Mouse (Mus musculus): ENCODE data around the gene Map7.
A peak's percentile ranks its signal among the peaks of the same experiment; 100 is the strongest.

Gene Map7

DNA sequence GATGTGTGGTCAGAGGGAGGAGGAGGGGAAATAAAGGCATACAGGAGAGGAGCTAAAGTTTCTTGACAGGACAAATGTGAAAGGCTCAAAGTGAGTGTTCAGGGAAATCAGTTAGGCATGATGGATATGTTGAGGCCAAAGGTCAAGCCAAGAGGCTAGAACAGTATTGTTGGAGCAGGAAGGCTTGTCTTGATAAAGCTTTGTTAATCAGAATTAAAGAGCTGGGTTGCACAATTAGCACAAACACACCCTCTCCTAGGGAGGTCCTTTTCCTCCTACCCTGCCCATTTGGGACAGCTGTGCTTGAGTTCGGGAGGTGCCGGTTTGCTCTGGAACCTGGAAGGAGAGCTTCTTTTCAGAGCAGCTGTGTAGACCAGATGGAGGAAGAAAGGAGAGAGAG is 5.2 kb downstream of the Map7 start:
- DNase-seq, result no peak

DNA sequence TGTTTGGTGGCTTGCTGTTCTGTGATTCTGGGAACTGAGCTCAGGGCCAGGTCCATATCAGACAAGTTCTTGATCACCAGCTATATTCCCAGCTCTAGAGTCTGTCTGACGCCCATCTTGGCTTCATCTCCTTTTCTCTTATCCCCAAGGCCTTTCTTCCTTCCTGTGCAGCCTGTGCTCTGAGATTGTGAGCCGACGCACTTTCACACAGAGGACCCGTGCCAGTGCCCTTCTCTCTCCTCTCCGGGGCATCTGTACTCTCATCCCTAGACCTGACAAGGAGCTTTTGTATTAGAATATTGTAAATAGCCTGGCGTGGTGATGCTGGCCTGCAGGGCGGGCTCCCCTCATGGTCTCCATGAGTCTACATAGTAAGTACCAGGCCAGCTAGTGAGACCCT is 7.1 kb downstream of the Map7 start:
- DNase-seq, result no peak

DNA sequence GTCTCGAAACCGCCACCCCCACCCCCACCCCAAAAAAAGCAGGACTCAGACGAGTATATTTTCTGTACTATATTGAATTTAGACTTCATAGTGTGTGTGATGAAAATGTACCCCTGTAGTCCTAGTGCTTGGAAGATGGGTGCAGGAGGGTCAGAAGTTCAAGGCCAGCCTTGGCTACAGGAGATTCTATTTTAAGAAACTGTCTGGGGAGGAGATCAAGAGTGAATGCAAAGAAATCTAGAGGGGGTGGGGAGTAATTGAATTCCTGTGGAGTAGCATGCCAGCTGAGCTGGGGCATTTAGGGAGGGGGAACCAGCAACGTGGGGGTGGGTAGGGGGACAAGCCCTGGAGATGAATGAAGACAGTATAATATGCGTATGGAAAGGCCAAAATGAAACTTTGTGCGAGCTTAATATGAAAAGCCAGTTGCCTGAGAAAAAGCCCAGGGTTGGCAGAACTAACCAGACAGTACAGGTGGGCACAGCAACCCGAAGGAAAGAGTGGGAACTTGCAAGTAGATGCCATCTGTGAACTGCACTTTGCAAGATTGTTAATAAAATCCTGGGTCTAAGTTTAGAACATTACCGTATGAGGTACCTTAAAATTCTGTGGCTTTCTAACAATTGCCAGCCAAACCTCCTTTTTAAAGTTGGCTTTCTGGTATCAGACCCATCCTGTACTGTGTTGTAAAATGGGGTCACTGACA is 8.9 kb downstream of the Map7 start:
- DNase-seq, result no peak

DNA sequence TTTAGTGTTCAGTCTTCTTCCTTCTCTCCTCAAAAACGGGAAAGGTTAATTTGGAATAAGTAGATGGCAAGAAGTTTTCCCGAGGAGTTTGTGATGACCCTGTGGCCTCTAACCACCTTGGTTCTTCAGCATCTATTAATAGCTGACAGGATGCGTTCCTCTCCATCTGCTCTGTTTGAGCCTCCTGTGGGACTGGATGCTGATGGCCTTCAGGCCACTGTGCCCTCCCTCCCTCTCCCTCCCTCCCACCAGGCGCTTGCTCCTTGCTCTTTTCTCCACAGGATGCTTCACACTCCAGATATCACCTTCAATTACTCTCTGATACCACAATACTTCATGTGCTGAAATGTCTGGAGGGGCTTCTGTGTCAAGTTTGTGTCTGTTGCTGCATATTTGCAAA is 10.5 kb downstream of the Map7 start:
- no peak for DNase-seq

DNA sequence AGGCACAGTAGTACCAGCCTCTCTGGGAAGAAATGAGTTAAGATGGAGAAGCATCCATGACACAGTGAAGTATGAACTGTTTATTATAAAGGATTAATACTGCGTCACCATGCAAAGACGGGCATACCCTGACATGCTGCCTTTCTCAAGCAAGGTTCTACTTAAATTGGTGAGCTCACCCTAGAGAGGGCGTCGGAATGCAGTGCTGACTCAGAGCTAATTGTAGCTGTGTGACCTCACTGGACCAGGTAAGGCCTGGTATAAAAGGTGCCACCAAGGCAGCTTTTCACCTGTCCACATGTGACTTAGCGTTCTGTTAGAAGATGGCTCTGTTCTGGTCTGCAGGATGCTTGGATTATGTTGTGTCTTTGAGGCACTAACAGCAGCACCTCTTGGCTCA is 11.0 kb downstream of the Map7 start:
- DNase-seq, result no peak

DNA sequence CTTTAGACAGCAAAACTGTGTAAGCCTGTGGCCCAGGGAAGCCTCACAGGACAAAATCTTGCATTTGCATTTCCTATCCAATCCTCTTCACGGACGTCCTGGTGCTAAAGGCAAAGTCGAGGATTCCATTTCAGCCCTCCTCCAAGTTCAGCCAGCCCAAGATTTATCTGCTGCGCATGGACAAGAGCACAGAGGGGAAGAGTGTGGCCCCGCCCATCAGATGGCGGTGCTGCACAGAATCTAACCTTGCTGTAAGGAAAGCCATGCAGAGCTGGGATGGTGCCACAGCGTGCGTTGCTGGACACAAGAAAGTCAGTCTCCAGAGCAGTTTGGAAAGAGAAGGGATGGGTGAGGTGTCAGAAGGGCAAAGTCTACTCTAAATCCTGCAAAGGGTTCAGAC is 12.6 kb downstream of the Map7 start:
- no peak for DNase-seq

DNA sequence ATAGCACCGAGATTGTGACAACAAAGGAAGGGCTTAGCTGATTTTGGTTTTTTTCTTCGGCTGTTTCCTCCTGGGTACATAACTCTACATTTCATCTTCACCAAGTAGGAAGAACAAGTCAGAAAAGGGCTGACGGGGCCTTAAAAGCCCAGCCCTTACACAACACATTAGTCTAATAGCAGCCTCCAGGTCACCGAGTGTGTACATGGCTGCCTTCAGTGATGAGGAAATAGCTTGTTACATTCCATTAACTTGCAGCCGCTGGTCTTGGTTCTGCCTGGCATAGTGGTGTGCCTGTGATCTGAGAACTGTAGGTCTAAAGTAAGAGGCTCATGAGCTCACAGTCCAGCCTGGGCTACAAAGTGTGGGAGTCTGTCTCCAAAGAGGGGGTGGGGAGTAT is 16.5 kb downstream of the Map7 start:
- DNase-seq, result no peak

DNA sequence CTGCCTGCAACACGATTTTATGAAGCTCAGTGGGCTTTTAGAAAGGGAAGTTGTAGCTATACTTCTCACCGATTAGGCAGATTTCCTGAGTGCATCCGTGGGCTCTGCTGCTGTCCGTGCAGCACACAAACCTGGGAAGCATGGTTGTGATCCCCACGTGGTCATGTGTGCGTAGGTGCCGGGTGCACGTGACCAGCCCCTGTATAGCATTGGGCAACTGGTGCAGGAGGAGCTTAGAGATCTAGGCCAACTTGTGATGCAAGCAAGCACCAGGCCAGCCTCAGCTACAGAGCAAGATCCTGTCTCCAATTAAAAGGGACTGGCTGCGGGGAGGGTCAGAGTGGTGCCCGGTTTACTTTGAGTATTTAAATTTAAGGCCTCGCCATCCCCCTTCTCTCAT is 18.5 kb downstream of the Map7 start:
- peak; percentile 88 for DNase-seq

DNA sequence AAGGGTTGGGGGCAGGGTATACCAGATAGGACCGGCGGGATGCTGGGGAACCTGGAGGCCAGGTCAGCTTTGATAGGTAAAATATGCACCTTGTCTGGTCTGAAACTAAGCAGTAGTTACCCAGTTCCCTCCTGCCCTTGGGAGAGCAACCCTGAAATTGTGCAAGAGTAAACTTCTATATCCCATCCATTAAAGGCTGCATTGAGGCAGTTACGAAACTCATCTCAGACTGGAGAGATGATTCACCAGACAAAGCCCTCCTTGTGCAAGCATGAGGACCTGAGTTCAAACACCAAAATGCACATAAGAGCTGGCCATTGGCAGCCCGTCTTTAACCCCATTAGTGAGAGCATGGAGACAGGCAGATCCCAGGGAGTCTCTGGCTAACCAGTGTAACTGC is 19.2 kb downstream of the Map7 start:
- DNase-seq, result no peak

DNA sequence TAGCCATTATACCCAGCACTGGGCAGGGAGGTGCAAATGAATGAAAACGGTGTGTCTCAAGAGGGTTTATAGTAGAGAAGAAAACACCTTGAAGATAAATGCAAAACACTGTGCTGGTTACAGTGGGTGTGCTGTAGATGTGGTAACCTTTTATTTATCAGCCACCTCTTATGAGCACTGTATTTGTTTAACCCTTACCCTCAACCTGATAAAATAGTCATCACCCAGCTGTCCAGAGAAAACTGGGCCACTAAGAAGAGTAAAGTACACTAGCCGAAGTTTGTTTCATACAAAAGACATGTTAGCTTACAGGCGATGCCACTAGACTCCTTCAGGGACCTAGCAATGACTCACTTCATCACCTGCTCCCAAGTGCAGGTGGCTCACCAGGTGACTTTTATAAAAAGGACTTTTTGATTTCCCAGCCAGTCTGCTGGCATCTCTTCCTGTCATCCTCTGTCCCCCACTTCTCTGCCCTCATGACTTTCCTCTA is 21.0 kb downstream of the Map7 start:
- no peak for DNase-seq

DNA sequence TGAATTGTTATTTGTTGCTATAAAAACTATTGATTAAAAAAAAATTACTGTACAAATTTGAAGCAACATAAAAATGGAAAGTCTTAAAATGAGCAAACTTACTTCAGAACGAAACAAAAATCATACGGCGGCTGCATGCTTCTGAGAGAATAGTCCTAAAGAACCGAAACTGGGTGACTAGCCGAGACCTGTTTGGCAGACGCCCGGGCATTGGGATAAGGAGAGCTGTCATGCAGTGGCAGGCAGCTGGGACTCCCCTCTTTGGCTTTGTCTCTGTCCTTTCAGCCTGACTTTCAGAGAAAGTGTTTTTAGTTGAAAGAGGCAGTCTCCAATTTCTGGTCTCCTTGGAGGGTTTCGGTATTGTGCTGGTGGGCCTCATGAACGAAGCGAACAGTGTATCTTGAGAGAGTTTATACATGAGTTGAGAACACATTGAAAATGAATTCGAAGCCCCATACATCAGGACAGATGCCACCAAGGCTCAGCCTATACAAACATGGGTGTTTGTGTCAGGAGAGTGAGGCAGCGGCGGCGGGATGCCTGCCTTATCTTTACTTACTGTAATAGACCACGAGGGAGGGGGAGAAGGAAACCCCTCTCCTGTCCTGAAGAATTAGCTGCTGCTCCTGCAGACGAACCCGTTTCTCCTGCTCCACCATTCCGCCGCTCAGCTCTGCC is 21.8 kb downstream of the Map7 start:
- DNase-seq, result no peak

DNA sequence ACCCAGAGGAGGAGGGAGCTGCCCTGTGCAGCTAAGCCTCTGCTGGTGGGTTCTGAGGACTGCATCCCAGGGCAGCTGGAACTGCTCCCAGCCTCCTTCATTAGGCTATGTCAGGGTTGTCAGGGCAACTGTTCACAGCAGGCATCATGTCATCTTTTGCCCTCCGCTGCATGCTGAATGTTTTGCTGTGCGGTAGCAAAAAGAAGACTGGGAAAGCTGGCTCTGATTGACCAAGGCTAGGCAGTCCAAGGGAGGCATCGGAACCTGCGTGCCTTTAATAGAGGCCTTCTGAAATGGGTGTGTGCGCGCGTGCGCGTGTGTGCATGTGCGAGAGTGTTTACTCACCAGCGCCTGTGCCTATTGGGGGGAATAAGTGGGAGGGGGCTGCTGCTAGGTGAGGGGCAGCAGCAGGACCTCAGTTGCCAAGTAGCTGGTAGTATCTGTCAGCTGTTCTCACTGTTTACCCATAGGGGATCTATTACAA is 22.4 kb downstream of the Map7 start:
- DNase-seq, result peak; percentile 93

DNA sequence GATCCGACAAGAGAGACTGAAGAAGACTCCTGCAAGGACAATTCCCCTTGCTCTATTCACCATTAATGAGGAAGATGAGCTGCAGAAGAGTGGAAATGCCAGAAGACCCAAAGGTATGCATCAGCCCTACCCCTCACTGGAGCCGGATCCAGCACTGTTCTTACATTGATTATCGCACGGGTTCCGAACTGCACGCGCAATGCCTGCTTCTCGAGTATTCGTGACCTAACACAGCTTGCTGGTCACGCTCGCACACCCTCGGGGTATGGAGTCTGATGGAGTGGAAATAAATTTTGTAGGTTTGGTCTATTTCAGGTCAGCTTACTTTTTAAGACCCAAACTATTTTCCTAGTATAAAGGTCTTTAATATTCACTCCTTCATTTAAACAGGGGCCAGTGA is 22.9 kb downstream of the Map7 start:
- no peak for DNase-seq

DNA sequence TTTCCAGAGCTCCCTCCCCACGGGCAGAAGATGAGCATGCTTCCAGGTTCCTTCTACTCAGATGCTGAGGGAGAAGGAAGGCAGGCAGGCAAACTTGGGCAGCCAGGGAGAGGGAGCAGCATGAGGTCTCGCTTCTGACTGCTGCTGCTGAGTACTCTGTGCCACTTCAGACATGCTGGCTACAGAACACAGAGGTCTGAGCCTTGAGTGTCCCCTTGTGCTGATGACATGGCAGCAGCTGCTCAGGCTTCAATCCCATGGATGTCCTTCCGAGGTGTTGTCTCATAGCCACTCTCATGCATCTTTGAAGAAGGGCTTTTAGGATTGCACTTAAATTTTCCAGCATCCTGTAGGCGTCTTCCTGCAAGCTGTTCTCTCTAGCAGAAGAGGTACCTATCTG is 23.5 kb downstream of the Map7 start:
- DNase-seq, result no peak

DNA sequence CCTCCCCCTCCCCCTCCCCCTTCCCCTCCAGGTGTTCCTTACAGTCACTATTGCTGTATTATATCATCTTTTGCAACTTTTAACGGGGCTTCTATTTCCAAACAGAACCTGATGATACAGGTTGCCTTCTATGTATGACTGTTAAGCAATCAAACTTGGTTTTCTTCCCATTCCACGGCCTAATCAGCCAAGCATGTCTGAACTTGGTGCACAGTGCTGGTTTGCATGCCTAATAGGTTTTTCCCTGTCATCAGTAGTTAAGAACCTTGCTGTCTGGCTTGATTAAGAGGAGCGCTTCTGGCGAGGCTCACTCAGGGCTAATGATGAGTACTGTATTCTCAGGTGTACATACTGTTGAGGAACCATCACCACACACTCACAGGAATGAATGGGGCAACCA is 25.5 kb downstream of the Map7 start:
- no peak for DNase-seq

DNA sequence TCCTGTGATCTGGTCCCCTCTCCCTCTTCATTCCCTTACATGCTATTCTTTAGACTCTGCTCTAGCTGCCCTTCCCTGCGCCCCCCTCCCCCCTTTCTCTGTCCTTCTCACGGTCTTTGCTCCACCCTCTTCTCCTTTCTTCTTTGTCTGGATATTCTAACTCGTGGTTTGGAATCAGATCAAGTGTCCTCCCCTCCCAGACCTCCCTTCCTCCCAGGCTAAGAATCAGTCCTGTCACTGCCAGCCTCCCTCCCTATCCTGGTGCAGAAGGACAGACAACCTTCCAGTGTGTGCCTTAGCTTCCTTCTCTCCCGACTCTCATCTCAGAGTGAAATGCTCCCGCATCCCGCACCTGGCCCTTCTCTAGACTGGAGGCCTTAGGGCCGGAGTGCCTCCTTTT is 27.8 kb downstream of the Map7 start:
- DNase-seq, result peak; percentile 46

DNA sequence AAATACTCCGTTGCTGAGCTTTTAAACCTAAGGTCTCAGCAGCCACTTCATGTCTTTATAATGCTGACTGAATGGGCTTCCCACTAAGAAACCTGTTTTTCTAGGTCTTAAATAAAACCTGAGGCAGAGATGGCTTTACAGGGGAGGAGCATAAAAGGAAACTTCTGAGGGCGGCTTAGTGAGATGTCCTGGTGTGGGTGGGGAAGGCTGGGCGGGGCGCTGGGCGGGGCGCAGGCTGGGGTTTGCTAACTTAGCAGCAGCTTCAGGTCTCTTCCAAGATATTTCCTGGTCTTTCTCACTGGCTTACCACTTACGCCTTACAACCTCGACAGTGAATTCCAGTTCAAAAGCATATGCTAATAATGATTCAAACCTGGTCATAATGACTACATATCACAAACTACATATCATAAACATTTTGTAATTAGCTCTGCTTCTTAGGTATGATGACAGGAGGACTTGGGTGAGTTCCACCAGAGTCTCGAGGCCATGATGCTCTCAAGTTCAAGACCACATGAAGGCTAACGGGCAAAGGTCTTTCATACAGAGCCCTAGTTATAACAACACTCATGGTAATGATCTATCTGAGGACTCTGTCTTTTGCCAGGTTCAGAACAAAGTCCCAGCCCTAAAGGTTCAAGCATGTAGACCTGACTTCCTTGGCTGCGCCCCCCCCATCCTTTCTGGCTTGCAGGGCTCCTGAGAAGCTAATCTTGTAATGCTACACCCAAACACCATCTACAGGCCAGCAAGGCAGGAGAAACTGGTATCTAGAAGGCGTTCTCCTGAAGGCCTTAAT is 30.7 kb downstream of the Map7 start:
- no peak for DNase-seq

DNA sequence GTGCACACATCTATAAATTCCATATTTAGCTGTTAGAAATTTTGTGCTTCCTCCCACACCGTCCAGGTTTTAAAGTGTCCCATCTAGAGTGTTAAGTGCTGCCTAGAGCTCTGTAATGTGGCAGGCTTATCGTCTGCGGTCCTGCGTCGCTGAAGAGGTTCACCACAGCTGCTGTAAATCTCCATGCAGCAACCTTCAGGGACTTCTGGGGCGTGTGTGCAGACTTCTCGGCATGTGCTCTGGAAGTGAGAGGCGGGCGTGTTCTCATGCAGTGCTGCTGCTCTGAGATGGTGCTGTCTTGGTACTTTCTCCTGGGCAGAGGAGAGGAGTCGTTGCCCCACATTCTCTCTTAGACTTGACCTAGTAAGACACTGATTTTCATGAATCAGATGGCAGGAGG is 32.9 kb downstream of the Map7 start:
- peak; percentile 89 for DNase-seq

DNA sequence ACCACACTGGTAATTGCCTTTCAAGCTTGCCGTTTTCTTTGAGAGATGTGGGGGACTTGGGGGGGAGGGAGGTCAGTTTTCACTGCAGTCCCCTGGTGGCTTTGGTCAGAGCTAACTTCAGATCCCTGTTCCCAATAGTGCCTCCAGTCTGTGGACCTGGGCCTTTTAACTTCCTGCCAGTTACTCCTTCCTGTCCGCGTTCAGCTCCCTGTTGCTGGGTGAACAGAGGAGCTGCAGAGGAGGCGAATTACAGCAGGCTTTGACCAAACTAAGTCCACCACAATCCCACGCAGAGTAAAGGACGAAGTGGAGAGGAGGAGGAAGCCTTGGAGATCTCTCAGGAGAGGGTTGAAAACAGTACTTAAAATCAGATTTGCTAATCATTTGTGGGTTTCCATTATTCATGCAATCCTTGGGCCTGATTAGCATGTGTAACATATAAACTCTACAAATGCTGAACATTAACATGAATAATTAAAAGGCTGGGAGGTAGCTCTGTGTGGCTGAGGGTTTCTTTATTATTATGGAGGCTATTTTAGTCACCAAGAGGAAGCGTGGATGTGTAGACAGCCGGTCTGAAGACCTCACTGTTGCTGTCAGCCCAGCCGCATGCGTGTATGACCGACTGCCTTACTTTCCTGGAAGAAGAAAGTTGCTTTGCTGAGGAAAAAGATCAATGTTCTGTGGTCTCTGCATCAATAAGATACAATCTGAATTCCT is 33.6 kb downstream of the Map7 start:
- DNase-seq, result peak; percentile 68

DNA sequence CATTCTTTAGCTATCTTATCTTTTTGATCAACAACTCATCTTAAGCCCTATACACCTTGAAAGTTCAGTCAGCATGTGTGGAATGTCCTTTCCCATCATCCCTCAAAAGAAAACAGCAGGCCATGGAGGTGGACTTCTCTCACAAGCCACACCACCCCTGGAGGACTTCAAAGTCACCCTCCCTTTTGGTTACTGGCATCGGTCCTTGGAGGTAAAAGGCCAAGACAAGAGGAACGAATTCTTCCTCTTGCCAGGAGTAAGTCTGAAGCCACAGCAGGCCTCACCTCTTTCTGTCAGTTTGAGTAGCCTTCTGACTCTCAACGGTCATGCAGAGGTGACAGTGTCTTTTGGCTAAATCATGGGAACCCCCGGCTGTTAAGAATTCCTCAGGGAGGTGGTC is 36.1 kb downstream of the Map7 start:
- DNase-seq, result peak; percentile 86

DNA sequence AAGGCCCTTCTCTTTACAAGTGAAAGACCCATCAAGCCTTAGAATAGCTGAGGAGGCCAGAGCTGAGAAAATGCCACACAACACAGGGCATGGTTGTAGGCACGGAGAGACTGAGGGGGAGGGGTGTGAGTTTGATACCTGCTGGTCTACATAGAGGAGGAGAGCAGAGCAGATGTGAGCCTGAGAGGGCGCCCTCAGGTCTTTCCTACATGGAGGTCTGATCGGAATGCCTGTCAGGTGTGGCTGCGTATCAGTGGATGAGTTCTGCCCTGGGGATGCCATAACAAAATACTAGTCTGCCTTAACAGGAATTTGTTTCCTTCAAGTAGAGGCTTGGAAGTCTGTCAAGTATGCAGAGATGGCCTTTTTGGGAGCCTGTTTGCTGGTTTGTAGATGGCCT is 37.0 kb downstream of the Map7 start:
- peak; percentile 84 for DNase-seq

DNA sequence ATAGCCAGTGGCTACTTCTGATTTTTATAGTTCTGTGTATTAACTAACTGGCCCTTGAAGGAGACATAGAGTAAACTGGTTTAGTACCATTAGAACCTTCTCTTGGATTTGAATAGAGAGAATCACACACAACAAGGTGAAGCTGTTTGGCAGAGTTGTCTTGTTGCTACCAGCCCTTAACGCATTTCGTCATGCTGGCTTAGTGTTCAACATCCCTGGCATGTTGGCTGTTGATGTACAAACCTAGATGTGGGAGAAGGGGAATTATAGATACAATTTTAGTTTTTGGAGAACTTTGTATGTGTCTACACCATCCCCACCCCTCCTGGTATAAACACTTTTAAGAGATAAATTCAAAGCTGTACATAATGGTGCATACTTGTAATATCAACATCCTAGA is 37.5 kb downstream of the Map7 start:
- peak; percentile 61 for DNase-seq

DNA sequence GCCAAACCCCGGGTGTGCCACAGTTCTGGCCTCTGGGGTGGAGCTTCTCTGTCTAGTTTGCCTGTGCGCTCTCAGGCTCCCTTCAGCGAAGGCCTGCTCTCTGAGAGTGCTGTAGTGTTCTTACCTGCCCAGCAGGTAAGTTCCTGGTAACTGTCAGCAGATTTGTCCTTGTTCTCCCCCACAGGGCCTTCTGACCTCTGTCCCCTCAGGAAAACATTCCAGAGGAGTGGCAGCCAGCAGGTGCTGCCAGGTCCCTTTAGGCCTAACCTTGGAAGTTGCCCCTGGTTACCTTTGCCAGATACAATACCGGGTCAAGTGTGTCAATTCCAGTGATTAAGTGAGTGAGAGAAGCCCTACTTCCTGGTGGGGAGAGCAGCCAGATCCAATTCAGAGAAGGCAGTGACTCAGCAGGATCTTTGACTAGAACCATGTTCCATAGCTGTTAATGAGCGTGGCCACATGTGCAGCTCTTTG is 38.6 kb downstream of the Map7 start:
- peak; percentile 76 for DNase-seq
